Mouse (Mus musculus): ENCODE measurements around the gene Kir3dl1. TPM values are rescaled to one million over a fixed set of nuclear protein-coding genes. Genes with fewer than 3 reads are reported as not detected.
"Not testable (repeated sequence)": the region's sequence is repeated elsewhere in the genome, so short reads cannot be mapped to it uniquely, and the experiment has no call there.

The Kir3dl1 gene
- not detected for total RNA-seq (2021)

DNA sequence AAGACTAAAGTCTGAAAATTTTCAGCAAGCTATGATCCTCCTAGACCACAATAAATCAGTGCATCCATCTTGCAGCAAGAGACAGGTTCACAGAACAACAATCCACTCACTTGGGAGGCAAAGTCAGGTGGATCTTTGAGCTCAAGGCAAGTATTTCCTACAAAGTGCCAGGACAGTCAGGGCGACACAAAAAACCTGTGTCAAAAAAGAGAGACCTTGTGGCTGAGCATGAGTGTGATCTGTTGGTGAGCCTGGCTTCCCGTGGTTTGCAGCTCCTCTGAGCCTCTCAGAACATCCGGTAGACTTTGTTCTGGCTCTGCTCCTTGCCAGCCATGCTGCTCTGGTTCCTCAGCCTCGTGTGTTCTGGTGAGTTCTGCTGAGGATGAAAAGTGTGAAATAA lies at the start of gene Kir3dl1:
TSS of gene Kir3dl1 (plus strand) at position 301 of the 400 bp plus-strand sequence.
- intact Hi-C loops (cut with DNase I); DNase-seq (ENCODE audit: low spot score): not testable (repeated sequence)

DNA sequence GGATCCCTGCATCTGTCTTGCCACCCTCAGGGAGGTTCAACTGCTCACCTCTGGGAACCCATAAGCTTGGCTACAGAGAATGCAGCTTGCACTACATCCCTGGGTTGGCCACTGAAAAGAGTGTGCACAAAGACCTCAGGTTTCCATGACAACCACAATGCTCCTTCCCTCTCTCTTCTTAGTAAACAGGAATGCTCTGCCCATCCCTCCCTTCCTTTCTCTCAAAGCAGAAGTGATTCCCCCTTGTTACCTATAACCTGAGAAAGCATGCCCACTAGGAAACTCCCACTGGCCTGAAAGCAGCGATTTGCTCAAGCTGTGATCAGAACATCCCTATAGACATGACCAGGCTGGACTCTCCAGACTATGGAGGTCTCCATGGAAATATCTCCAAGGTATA lies 26.2 kb downstream of the Kir3dl1 start, which contains the start of gene Kir3dl2:
TSS of gene Kir3dl2 (minus strand) at position 101 of the 400 bp plus-strand sequence.
- intact Hi-C loops (cut with DNase I); DNase-seq (ENCODE audit: low spot score): not testable (repeated sequence)

- intact Hi-C loops (cut with DNase I); DNase-seq (ENCODE audit: low spot score): not testable (repeated sequence)
Measured at GRCm38 (mm10) chrX:136569094-136569493, 51.3 kb downstream of the Kir3dl1 start.

Other genes starting within 250 kb of the Kir3dl1 start
- 10 to 100 TPM; 12.2 to 17.1 TPM for gene Bex3, start 247.7 kb upstream of the Kir3dl1 start, total RNA-seq (2021)
- not detected for gene Kir3dl2, start 26.1 kb downstream of the Kir3dl1 start, total RNA-seq (2021)
- gene Tceal3, start 72.8 kb downstream of the Kir3dl1 start, total RNA-seq (2021), result 1 to 10 TPM in 1 of 2 experiments, under 1 TPM in 1; 0.52 to 1.2 TPM
- 1 to 10 TPM; 3.7 to 4.6 TPM for gene Tceal1, start 190.0 kb downstream of the Kir3dl1 start, total RNA-seq (2021)
- 100 to 1,000 TPM in 1 of 2 experiments, 10 to 100 TPM in 1; 89.8 to 107 TPM for gene Morf4l2, start 225.7 kb downstream of the Kir3dl1 start, total RNA-seq (2021)